Comparison of ENCODE assay signal across 42 mouse cellular contexts in the genomic region with DNA sequence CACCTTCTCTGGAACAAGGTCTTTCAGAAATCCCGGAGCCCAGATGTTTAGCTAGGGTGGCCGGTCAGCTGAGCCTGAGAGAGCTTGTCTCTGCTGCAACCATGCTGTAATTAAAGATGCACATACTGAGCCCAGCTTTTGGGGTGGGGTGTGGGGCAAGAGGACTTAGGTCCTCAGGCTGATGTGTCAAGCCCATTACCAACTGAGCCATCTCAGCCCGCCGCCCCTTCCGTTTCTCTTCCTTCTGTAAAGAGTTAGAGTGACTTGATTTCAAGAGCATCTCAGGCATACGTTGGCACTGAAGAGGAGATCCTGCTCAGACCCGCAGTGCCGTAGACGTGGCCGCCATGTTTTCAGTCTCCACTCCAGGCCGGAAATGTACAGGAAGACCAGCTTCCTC. TPM values are rescaled to one million over a fixed set of nuclear protein-coding genes. Genes with fewer than 3 reads are reported as not detected.
DNase-seq lines count a peak whose midpoint lies in the region; ATAC-seq and TF ChIP-seq lines count a peak whose summit lies in the region.
"Had no signal": no experiment of that assay in that cellular context is flagged by ENCODE, and none has a peak within 500 bp of the region (broad histone marks: within the 10 kb centered on the region; RNA-seq: fewer than 3 reads in every experiment).

No protein-coding gene starts in this region.

- no peak overlapping the region for H3K4me3 ChIP-seq in forebrain, embryonic 13.5 days
- no peak overlapping the region for H3K4me3 ChIP-seq in forebrain, postnatal 0 days (ENCODE audit: low read depth, low read length)
- H3K4me3 ChIP-seq: embryonic facial prominence, embryonic 15.5 days; left cerebral cortex, adult 2 months; limb, embryonic 13.5 days; lung, embryonic 15.5 days; megakaryocyte, embryonic 14.5 days; midbrain, embryonic 13.5 days had no signal

- H3K9ac ChIP-seq in forebrain, embryonic 13.5 days: no peak overlapping the region
- H3K9ac ChIP-seq in forebrain, postnatal 0 days: no peak overlapping the region
- H3K9ac ChIP-seq: embryonic facial prominence, embryonic 15.5 days; hindbrain, embryonic 14.5 days; limb, embryonic 13.5 days; lung, embryonic 15.5 days; midbrain, embryonic 13.5 days had no signal

- 89% methylated on average over 11 of the region's 11 CpGs for WGBS in forebrain, embryonic 13.5 days
- WGBS in forebrain, postnatal 0 days: 83% methylated on average over 11 of the region's 11 CpGs

- peaks cover 68% of the 10 kb centered on the region for H3K4me1 ChIP-seq in forebrain, embryonic 13.5 days
- peaks cover 24% of the 10 kb centered on the region for H3K4me1 ChIP-seq in forebrain, postnatal 0 days (ENCODE audit: insufficient read depth)
- H3K4me1 ChIP-seq: megakaryocyte, embryonic 14.5 days had no signal

- DNase-seq in forebrain, postnatal 0 days: no peak
- DNase-seq in kidney, postnatal 25 days: peak; percentile 35 to 43
- DNase-seq in kidney, postnatal 14 days: no peak
- DNase-seq in ZHBTc4 (ENCODE audit: low read depth, low spot score): peak; percentile 31
- peak; percentile 77 for DNase-seq in retina, postnatal 1 day
- DNase-seq in frontal cortex, postnatal 25 days (ENCODE audit: low spot score in 2 of 2): no peak
- DNase-seq: adrenal gland, adult 2 months; adrenal gland, postnatal 36 days; cerebellum, adult 18-20 months; cerebellum, postnatal 10 days; gastrocnemius, postnatal 25 days; heart, adult 18-20 months; heart, postnatal 36 days; kidney, postnatal 10 days; lung, postnatal 36 days; right cerebral cortex, postnatal 4 days; thymus, postnatal 4 days had no signal

- ATAC-seq in forebrain, embryonic 13.5 days: no peak
- no peak for ATAC-seq in forebrain, postnatal 0 days
- ATAC-seq: activated CD4-positive, CD25-positive, alpha-beta regulatory T cell, adult 4 months; CD4-positive, CD25-positive, alpha-beta regulatory T cell, adult 4 months; inflammation-experienced regulatory T-cells, adult 6 months; midbrain, embryonic 13.5 days had no signal

- TF ChIP-seq CTCF in forebrain, postnatal 0 days (IDR thresholded peaks at IDR 0.05; ENCODE audit: low read depth): no peak

- no peaks in the 10 kb centered on the region for H3K9me3 ChIP-seq in forebrain, embryonic 13.5 days (replicated peaks)
- H3K9me3 ChIP-seq in forebrain, postnatal 0 days (ENCODE audit: low read length): no peaks in the 10 kb centered on the region
- H3K9me3 ChIP-seq: embryonic facial prominence, embryonic 15.5 days; limb, embryonic 13.5 days; lung, embryonic 15.5 days; midbrain, embryonic 13.5 days had no signal

- H3K36me3 ChIP-seq in forebrain, embryonic 13.5 days (ENCODE audit: poor library complexity, severe bottlenecking): no peaks in the 10 kb centered on the region
- H3K36me3 ChIP-seq in forebrain, postnatal 0 days (ENCODE audit: insufficient read depth): no peaks in the 10 kb centered on the region
- H3K36me3 ChIP-seq: embryonic facial prominence, embryonic 15.5 days; limb, embryonic 13.5 days; lung, embryonic 15.5 days; midbrain, embryonic 13.5 days had no signal

- H3K27ac ChIP-seq in forebrain, embryonic 13.5 days: 0 out of 2 replicates have a peak overlapping the region, but pooled peaks have one; percentile 76
- no peak overlapping the region for H3K27ac ChIP-seq in forebrain, postnatal 0 days (ENCODE audit: low read depth, low read length)
- H3K27ac ChIP-seq: embryonic facial prominence, embryonic 15.5 days; left cerebral cortex, adult 2 months; limb, embryonic 13.5 days; lung, embryonic 15.5 days; midbrain, embryonic 13.5 days; stomach, postnatal 0 days had no signal

- H3K27me3 ChIP-seq in forebrain, embryonic 13.5 days: no peaks in the 10 kb centered on the region
- no peaks in the 10 kb centered on the region for H3K27me3 ChIP-seq in forebrain, postnatal 0 days (ENCODE audit: insufficient read depth, low read length)
- H3K27me3 ChIP-seq: embryonic facial prominence, embryonic 15.5 days; limb, embryonic 13.5 days; lung, embryonic 15.5 days; megakaryocyte, embryonic 14.5 days; midbrain, embryonic 13.5 days had no signal

- H3K4me2 ChIP-seq in forebrain, embryonic 13.5 days: no peak overlapping the region
- H3K4me2 ChIP-seq in forebrain, postnatal 0 days (ENCODE audit: low read depth): no peak overlapping the region
- H3K4me2 ChIP-seq: embryonic facial prominence, embryonic 15.5 days; heart, embryonic 11.5 days; hindbrain, embryonic 14.5 days; limb, embryonic 13.5 days; liver, embryonic 11.5 days; lung, embryonic 15.5 days; midbrain, embryonic 13.5 days had no signal

RNA-seq across cellular contexts. Expression of a gene that starts 38.5 kb away (rescaled TPM):
- polyA plus RNA-seq in forebrain, embryonic 13.5 days (2015; fragmentation: Nextera tagmentation; extraction: Ambion mirVana): not detected in 2 replicates
- not detected in 2 replicates for total RNA-seq in forebrain, postnatal 0 days (2014; rRNA removed)
- polyA plus RNA-seq in forebrain, postnatal 0 days (2015; fragmentation: Nextera tagmentation; extraction: Ambion mirVana): 0.11 and 0.16 TPM in 2 replicates
- total RNA-seq: adrenal gland, adult 2 months; adrenal gland, postnatal 36 days; common myeloid progenitor, adult 5-6 weeks; gastrocnemius, postnatal 25 days; heart, adult 18-20 months; heart, postnatal 36 days; layer of hippocampus, adult 18-20 months; layer of hippocampus, postnatal 10 days; left cerebral cortex, adult 2 months; left cerebral cortex, postnatal 25 days; monocyte, adult 5-6 weeks; neutrophil, adult 5-6 weeks had no signal
- polyA plus RNA-seq: activated CD4-positive, CD25-positive, alpha-beta regulatory T cell, adult 4 months; adrenal gland, adult 2 months; brain, embryonic 14.5 days; CD4-positive, CD25-positive, alpha-beta regulatory T cell, adult 4 months; embryonic facial prominence, embryonic 15.5 days; heart, embryonic 11.5 days; heart, embryonic 16.5 days; inflammation-experienced regulatory T-cells, adult 6 months; limb, embryonic 13.5 days; liver, embryonic 11.5 days; liver, embryonic 16.5 days; lung, embryonic 15.5 days; midbrain, embryonic 13.5 days; spleen, adult 2 months; stomach, postnatal 0 days; thymus, postnatal 0 days had no signal

Comparison
In these comparisons a context has a peak if more than half of its experiments do, and no peak if none do; other contexts are left out.
1. DNase-seq: peak in kidney, postnatal 25 days (2 of 2), ZHBTc4 (single experiment) and retina, postnatal 1 day (single experiment); none in forebrain, postnatal 0 days (single experiment), kidney, postnatal 14 days (single experiment) and frontal cortex, postnatal 25 days (0 of 2).